Mouse (Mus musculus) lung, postnatal 36 days (tissue): ENCODE measurements at regions not wholly inside any gene's neighbourhood (a gene's known extent, or its start where the extent isn't known, plus 50 kb on each side); places are given as distances from the start of the nearest gene placed in this dataset.
A peak's percentile ranks its signal among the peaks of the same experiment; 100 is the strongest.
"Not testable (repeated sequence)": the region's sequence is repeated elsewhere in the genome, so short reads cannot be mapped to it uniquely, and the experiment has no call there.

Experiments
- DNase-seq: peaks from one replicate; pipeline ENCODE4 v3.0.0; 2022; ENCODE audit warnings: mixed read lengths

GRCm38 (mm10) chr9:14059228-14059779 is 215.6 kb upstream of the Sesn3 start:
- no peak for DNase-seq

- DNase-seq: no peak
These were observed 214.6 kb upstream of the Sesn3 start for GRCm38 (mm10) chr9:14060257-14060656.

- no peak for DNase-seq
These were observed 213.5 kb upstream of the Sesn3 start for GRCm38 (mm10) chr9:14061389-14061788.

DNA sequence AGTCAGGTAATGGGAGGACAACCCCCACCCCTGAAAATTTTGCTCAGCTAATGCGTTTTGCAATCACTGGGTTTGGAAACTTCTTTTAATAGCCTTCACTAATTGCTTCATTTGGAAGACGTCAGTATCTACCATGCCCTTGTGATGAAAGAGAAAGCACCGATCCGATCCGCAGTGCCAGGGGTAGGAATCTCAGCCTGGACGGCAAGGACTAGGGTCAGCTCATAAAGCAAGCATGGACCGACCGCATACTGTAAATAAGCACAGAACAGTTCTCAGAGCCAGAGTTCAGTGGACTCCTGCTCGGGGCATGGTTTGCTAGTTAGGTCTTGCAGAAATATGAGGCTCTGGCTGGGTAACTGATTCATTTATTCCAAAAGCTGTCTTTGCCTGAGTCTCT is 213.0 kb upstream of the Sesn3 start:
- DNase-seq: no peak

- DNase-seq: no peak
These were observed 212.2 kb upstream of the Sesn3 start for GRCm38 (mm10) chr9:14062706-14063105.

GRCm38 (mm10) chr9:14066741-14067140 is 208.1 kb upstream of the Sesn3 start:
- not testable (repeated sequence) for DNase-seq

- DNase-seq: no peak
These were observed 205.8 kb upstream of the Sesn3 start for GRCm38 (mm10) chr9:14069076-14069475.

DNA sequence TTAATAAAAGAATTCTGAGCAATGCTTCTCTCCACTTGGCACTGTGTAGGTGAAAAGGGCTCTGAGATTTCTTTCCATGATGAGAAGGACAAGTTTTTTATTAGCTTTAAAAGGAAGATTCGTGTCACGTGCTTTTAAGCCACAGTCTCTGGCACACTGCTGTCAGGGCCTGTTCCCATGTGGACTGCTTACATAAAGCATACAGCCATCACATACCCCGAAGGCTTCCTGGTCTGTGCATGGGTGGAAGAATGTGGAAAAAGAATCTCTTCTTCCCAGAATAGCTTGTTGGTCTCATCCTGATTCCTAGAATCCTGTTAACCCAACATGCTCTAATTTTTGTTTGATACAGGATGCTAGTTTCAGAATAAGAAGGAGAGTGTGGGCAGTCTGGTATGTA is 205.1 kb upstream of the Sesn3 start:
- no peak for DNase-seq

DNA sequence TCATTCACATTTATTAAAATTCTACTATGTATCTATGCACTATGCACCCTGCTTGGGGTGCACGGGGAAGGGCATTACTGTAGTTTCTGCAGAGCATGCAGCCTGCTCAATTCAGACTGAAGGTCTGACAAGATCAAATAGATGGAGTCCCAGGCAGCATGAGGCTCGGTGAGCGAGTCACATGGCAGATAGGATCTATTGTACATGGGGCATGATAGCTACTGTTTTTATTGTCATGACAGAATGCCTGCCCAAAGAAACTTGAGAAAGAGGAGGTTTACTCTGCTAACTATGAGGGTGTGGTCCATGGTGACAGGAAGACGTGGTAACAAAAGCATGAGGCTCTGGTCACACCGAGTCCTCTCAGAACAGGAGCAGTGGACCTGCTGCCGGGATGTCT is 203.1 kb upstream of the Sesn3 start:
- no peak for DNase-seq

DNA sequence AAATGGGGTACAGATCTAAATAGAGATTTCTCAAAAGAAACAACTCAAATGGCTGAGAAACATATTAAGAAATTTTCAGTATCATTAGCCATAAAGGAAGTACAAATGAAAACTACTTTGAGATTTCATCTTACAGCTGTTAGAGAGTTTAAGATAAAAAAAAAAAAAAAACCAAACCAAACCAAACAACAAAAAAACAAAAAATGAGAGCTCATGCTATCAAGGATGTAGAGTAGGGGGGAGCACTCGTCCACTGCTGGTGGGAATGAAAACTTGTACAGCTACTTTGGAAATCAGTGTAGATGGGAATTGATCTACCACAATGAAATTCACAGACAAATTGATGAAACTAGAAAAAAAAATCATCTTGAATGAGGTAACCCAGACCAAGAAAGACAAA is 201.9 kb upstream of the Sesn3 start:
- DNase-seq: no peak

DNA sequence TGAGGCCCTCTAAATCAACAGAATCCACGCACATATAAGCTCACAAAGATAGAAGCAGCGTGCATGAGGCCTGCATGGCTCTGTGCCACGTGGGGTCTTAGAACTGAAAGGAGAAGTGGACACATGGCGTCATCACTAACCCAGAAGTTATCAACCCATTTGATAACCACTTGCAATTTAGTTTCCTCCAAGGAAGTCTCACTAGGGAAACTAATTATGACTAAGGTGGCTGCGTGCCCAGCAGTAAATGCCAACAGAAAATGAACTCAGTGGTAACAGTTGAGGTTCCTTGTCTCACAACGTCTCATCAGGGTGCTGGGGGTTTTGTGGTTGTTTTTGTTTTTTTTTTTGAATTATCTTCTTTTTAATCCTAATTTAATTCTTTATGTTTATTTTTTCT is 200.6 kb upstream of the Sesn3 start:
- DNase-seq: no peak

- not testable (repeated sequence) for DNase-seq
These were observed 200.0 kb upstream of the Sesn3 start for GRCm38 (mm10) chr9:14074866-14075265.

DNA sequence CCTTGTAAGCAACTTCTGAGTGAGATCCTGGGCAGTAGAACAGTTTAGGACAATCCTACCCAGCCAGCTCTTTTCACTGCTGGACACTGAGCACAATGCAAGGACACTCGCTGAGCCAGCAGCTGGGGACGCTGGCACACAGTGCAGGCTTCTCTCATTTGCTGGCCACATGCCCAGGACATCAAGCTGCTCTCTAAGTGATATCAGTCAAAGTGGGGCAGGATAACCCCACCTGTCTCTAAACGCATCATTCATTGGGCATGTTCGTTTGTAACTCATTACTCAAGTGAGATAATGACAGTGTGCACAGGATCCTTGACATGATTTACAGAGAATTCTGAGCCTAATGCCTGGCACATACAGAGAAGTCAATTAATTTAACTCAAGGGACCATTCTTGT is 199.4 kb upstream of the Sesn3 start:
- peak; percentile 51 for DNase-seq

GRCm38 (mm10) chr9:14075868-14076267 is 199.0 kb upstream of the Sesn3 start:
- no peak for DNase-seq

- DNase-seq: no peak
These were observed 198.1 kb upstream of the Sesn3 start for GRCm38 (mm10) chr9:14076728-14077127.

- no peak for DNase-seq
These were observed 193.7 kb upstream of the Sesn3 start for GRCm38 (mm10) chr9:14081138-14081537.

DNA sequence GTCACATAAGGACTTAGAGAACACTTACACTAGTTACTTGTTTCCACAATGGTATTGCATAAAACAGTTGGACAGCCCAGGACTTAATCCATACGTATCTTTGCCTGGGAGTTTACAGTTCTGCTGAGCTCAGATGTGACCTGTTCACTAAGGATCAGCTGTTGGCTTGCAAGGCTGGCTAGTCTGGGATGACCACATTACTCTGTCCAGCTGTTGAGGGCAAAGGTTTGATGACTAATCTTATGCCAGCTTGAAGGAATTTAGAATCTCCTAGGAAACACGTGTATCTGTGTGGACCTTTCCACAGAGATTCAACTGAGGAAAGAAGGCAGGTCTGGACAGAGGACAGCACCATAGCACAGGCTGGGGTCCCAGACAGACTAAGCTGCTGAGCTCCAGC is 188.7 kb upstream of the Sesn3 start:
- no peak for DNase-seq

DNA sequence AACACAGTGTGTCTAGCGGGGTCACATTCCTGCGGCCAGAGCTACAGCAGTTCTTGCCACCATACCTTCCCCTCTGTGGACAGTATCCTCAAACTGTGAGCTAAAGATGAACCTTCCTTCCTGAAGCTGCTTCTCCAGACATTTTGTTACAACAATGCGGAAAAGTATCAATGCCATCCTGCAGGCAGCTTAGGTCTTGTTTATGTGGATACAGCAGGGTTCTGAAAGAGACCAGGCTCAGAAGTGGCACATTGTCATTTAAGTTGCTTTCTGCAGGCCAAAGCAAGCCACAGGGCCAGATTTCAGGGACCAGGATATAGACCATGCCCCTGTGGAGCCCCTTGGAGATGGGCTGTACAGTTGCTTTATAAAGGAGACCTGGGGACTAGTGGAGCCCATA is 188.3 kb upstream of the Sesn3 start:
- DNase-seq: no peak

DNA sequence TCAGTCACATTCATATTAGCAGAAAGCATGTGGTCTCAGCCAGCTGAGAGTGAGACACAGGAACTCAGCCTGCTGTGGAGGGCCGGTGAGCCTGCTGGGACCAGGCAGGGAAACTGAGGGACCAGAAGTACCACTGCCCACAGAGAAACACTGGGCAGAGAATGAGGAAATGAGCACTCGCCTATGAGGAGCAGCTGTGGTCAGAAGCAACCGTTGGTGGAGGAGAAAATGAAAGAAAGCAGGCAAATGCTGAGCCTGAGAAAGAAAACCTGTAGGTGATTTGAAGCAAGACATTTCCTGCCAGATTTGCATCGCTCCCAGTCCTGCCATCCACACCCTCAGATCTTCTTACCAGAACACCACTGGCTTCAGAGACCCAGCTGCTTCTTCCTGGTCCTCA is 187.0 kb upstream of the Sesn3 start:
- no peak for DNase-seq

- no peak for DNase-seq
These were observed 185.0 kb upstream of the Sesn3 start for GRCm38 (mm10) chr9:14089791-14090256.

DNA sequence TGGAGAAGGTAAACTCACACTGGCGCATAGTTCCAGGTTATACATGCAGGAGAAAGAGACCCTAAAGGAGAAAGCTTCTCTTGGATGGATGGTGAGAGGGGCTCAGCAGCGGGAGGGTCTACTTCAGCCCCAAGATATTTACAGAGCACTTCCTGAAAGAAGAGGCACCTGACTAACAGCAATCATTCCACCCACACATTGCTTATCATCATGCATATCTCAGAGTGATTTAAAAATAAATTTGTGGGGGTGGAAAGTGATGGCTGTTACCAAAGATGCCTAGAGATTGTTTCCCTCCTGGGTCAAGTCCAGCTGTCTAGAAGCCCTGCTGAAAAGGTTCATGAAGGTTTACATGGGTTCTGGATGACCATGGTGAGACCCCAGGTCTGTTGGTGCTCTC is 184.4 kb upstream of the Sesn3 start:
- DNase-seq: no peak

- no peak for DNase-seq
These were observed 183.6 kb upstream of the Sesn3 start for GRCm38 (mm10) chr9:14091099-14091930.

- no peak for DNase-seq
These were observed 181.8 kb upstream of the Sesn3 start for GRCm38 (mm10) chr9:14092996-14093442.

GRCm38 (mm10) chr9:14103538-14103937 is 171.3 kb upstream of the Sesn3 start:
- no peak for DNase-seq

DNA sequence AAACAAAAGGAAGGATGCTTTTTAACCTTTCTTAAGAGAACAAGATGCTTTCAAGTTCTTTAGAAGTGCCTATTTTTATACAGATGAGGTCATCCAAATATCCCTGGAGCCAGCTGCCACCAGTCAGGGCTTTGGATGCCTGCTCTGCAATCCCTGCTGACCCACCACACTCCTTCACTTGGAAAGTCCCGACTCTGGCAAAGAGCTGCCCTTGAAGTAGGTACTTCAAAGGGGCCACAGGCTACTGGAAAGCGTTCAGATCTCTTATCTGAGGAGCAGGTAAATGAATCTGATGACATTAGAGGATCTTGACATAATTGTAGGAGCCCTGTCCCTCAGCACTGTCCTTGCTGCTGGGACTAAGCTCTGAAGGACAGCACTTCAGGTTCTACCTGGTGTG is 169.9 kb upstream of the Sesn3 start:
- peak; percentile 52 for DNase-seq
